Mouse (Mus musculus): ENCODE measurements at regions not wholly inside any gene's neighbourhood (a gene's known extent, or its start where the extent isn't known, plus 50 kb on each side); places are given as distances from the start of the nearest gene placed in this dataset.

DNA sequence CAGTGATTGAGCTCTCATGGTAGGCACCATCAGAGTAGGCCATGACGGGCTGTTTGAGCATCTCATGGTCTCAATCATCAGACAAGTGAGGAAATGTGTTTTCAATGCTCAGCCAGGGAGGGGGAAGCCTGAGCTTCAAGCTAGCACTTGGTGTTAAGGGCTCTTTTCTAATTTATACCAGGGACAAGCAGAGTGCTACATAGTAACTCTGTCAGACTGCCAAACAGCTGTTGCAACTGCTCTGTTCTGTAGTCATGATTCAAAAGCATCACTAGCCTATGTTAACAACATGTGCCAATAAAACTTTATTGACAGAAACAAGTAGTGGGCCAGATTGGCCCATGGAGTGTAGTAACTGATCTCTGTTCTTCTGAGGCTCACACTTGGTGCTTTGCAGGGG, 235.0 kb downstream of the Gm26897 start:
- ATAC-seq (no peak), DNase-seq (no peak)
- Histone ChIP-seq H3K36me3 (replicated peaks; ENCODE audit: insufficient read depth, low read length) (no peaks in the 10 kb centered on the region), H3K27ac (ENCODE audit: low read depth) (no peak overlapping the region), H3K4me1 (ENCODE audit: insufficient read depth) (no peaks in the 10 kb centered on the region), H3K9me3 (ENCODE audit: low read length) (no peaks in the 10 kb centered on the region), H3K9ac (replicated peaks) (no peak overlapping the region), H3K4me3 (ENCODE audit: low read depth, low read length) (no peak overlapping the region), H3K27me3 (ENCODE audit: insufficient read depth, low read length) (no peaks in the 10 kb centered on the region), H3K4me2 (ENCODE audit: low read depth, low read length) (no peak overlapping the region)
- TF ChIP-seq CTCF (IDR thresholded peaks at IDR 0.05; ENCODE audit: low read depth) (no peak), EP300 (IDR thresholded peaks at IDR 0.05; ENCODE audit: low read depth) (no peak)
- WGBS (ENCODE audit: insufficient replicate concordance) = 71% methylated on average over 1 of the region's 1 CpGs

DNA sequence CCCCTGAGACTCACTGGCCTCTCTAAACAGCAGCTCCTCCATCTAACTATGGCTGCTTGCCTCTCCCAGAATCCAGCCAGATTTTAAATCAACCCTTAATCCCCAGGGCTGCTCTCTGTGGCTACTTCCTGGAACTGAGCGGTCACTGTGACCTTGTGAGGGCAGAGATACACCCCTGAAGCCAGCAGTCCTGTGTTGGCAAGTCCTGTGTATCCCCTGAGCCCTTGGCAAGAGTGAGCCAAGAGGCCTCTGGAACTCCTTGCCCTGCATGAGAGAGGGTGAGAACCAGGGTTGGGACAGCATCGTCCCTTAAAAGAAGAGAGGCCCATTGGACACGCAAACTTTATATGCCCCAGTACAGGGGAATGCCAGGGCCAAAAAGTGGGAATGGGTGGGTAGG, 237.5 kb downstream of the Gm26897 start:
- H3K9me3 ChIP-seq (ENCODE audit: low read length) = peaks cover 3% of the 10 kb centered on the region; the same call in 1 of the 2 replicates
- H3K9ac ChIP-seq (replicated peaks) = no peak overlapping the region
- H3K27me3 ChIP-seq (ENCODE audit: insufficient read depth, low read length) = no peaks in the 10 kb centered on the region
- no peak overlapping the region for H3K27ac ChIP-seq (ENCODE audit: low read depth)
- ATAC-seq (no peak), DNase-seq (no peak)
- no peaks in the 10 kb centered on the region for H3K4me1 ChIP-seq (ENCODE audit: insufficient read depth)
- H3K36me3 ChIP-seq (replicated peaks; ENCODE audit: insufficient read depth, low read length) = no peaks in the 10 kb centered on the region
- WGBS (ENCODE audit: insufficient replicate concordance) = 67% methylated on average over 3 of the region's 3 CpGs
- no peak overlapping the region for H3K4me2 ChIP-seq (ENCODE audit: low read depth, low read length)
- no peak for TF ChIP-seq EP300 (IDR thresholded peaks at IDR 0.05; ENCODE audit: low read depth)
- TF ChIP-seq CTCF (IDR thresholded peaks at IDR 0.05; ENCODE audit: low read depth) = no peak
- H3K4me3 ChIP-seq (ENCODE audit: low read depth, low read length) = no peak overlapping the region

DNA sequence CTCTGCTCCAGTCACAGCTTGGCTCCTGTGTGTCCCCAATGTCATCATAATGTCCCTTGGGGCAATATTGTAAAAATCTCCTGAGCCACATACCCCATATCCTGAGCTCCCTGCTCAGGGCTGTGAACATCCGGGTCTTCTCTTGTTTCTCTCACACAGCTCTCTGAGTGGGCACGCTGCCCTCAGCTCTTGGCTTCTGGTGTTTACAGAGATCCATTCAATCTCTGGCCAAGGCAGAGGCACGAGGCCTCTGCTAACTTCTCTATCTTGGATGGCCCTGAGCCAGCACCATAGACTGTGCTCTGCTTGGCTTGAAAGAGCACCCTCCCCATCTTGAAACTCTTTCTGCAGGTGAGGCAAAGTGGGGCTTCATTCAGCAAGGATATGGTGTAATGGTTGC, 238.2 kb downstream of the Gm26897 start:
- ATAC-seq = no peak

GRCm38 (mm10) chr5:111975686-111976085, 242.0 kb downstream of the Gm26897 start:
- Histone ChIP-seq H3K9me3 (ENCODE audit: low read length) (peaks cover 3% of the 10 kb centered on the region; the same call in 1 of the 2 replicates), H3K4me1 (ENCODE audit: insufficient read depth) (no peaks in the 10 kb centered on the region), H3K27ac (ENCODE audit: low read depth) (no peak overlapping the region), H3K4me2 (ENCODE audit: low read depth, low read length) (no peak overlapping the region), H3K4me3 (ENCODE audit: low read depth, low read length) (no peak overlapping the region), H3K9ac (replicated peaks) (no peak overlapping the region), H3K36me3 (replicated peaks; ENCODE audit: insufficient read depth, low read length) (no peaks in the 10 kb centered on the region), H3K27me3 (ENCODE audit: insufficient read depth, low read length) (no peaks in the 10 kb centered on the region)
- no peak for DNase-seq
- WGBS (ENCODE audit: insufficient replicate concordance) = 33% methylated on average over 7 of the region's 7 CpGs
- TF ChIP-seq EP300 (IDR thresholded peaks at IDR 0.05; ENCODE audit: low read depth) (no peak), CTCF (IDR thresholded peaks at IDR 0.05; ENCODE audit: low read depth) (no peak)
- no peak for ATAC-seq

More for the DNA sequence above, 238.2 kb downstream of the Gm26897 start:
- Histone ChIP-seq H3K27ac (ENCODE audit: low read depth) (no peak overlapping the region), H3K4me2 (ENCODE audit: low read depth, low read length) (no peak overlapping the region), H3K4me3 (ENCODE audit: low read depth, low read length) (no peak overlapping the region), H3K27me3 (ENCODE audit: insufficient read depth, low read length) (no peaks in the 10 kb centered on the region), H3K36me3 (replicated peaks; ENCODE audit: insufficient read depth, low read length) (no peaks in the 10 kb centered on the region), H3K9me3 (ENCODE audit: low read length) (peaks cover 3% of the 10 kb centered on the region; the same call in 1 of the 2 replicates), H3K4me1 (ENCODE audit: insufficient read depth) (no peaks in the 10 kb centered on the region), H3K9ac (replicated peaks) (no peak overlapping the region)
- TF ChIP-seq EP300 (IDR thresholded peaks at IDR 0.05; ENCODE audit: low read depth) = no peak
- no peak for TF ChIP-seq CTCF (IDR thresholded peaks at IDR 0.05; ENCODE audit: low read depth)
- 53% methylated on average over 3 of the region's 3 CpGs for WGBS (ENCODE audit: insufficient replicate concordance)
- DNase-seq = no peak

DNA sequence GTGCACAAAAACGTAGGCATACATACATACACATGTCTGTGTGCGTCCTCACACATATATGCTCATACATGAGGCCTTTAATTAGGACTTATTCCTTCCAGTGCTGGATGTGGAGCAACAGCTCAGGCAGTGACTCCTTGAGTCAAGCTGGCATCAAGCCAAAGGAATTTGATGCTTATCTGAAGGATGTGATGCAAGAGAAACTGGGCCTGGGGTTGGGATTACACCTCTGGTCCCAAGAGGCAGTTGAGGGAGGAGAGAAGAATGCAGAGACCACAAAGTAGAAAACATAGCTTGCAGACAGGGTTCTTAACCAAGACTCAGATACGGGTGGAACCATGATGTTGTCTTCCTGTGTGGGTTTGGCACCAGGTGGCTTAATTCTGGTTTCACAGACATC, 245.9 kb downstream of the Gm26897 start:
- Histone ChIP-seq H3K36me3 (replicated peaks; ENCODE audit: insufficient read depth, low read length) (no peaks in the 10 kb centered on the region), H3K9ac (replicated peaks) (no peak overlapping the region), H3K9me3 (ENCODE audit: low read length) (peaks cover 6% of the 10 kb centered on the region), H3K27ac (ENCODE audit: low read depth) (no peak overlapping the region), H3K4me3 (ENCODE audit: low read depth, low read length) (no peak overlapping the region), H3K4me2 (ENCODE audit: low read depth, low read length) (no peak overlapping the region), H3K4me1 (ENCODE audit: insufficient read depth) (no peaks in the 10 kb centered on the region), H3K27me3 (ENCODE audit: insufficient read depth, low read length) (no peaks in the 10 kb centered on the region)
- DNase-seq (no peak), ATAC-seq (no peak)
- WGBS (ENCODE audit: insufficient replicate concordance) = 78% methylated on average over 3 of the region's 3 CpGs
- TF ChIP-seq EP300 (IDR thresholded peaks at IDR 0.05; ENCODE audit: low read depth) (no peak), CTCF (IDR thresholded peaks at IDR 0.05; ENCODE audit: low read depth) (no peak)

DNA sequence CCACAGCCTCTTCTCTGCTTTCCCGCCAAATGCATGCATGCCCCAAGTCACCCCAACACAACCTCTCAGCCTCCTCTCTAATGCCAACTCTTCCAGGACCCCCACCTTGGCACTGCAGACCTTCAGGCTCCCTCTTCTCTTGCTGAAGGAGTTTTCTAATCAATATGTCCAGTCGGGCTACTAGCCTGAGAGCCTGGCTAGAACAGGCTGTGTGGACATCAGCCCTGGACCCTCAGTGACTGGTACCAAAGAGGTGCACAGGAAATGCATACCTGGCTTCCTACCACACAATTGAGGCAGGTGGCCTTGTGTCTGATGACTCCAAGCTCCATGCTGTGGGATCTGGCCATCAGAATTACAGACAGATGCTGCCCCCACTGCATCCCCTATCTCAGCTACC, 248.4 kb downstream of the Gm26897 start:
- no peak for TF ChIP-seq CTCF (IDR thresholded peaks at IDR 0.05; ENCODE audit: low read depth)
- TF ChIP-seq EP300 (IDR thresholded peaks at IDR 0.05; ENCODE audit: low read depth) = no peak
- no peak for ATAC-seq
- no peak for DNase-seq
- H3K36me3 ChIP-seq (replicated peaks; ENCODE audit: insufficient read depth, low read length) = no peaks in the 10 kb centered on the region
- no peak overlapping the region for H3K27ac ChIP-seq (ENCODE audit: low read depth)
- no peak overlapping the region for H3K4me2 ChIP-seq (ENCODE audit: low read depth, low read length)
- H3K27me3 ChIP-seq (ENCODE audit: insufficient read depth, low read length) = no peaks in the 10 kb centered on the region
- H3K9ac ChIP-seq (replicated peaks) = no peak overlapping the region
- 76% methylated on average over 2 of the region's 2 CpGs for WGBS (ENCODE audit: insufficient replicate concordance)
- H3K9me3 ChIP-seq (ENCODE audit: low read length) = peaks cover 3% of the 10 kb centered on the region
- no peak overlapping the region for H3K4me3 ChIP-seq (ENCODE audit: low read depth, low read length)
- H3K4me1 ChIP-seq (ENCODE audit: insufficient read depth) = no peaks in the 10 kb centered on the region

- Histone ChIP-seq H3K27ac (ENCODE audit: low read depth) (no peak overlapping the region), H3K4me3 (ENCODE audit: low read depth, low read length) (no peak overlapping the region), H3K4me2 (ENCODE audit: low read depth, low read length) (no peak overlapping the region), H3K36me3 (replicated peaks; ENCODE audit: insufficient read depth, low read length) (no peaks in the 10 kb centered on the region), H3K4me1 (ENCODE audit: insufficient read depth) (no peaks in the 10 kb centered on the region), H3K9me3 (ENCODE audit: low read length) (peaks cover 3% of the 10 kb centered on the region; the same call in 1 of the 2 replicates), H3K27me3 (ENCODE audit: insufficient read depth, low read length) (no peaks in the 10 kb centered on the region), H3K9ac (replicated peaks) (no peak overlapping the region)
- WGBS (ENCODE audit: insufficient replicate concordance) = 72% methylated on average over 8 of the region's 8 CpGs
- ATAC-seq (no peak), DNase-seq (no peak)
- TF ChIP-seq CTCF (IDR thresholded peaks at IDR 0.05; ENCODE audit: low read depth) (no peak), EP300 (IDR thresholded peaks at IDR 0.05; ENCODE audit: low read depth) (no peak)
Measured at GRCm38 (mm10) chr5:111985997-111986396, 252.3 kb downstream of the Gm26897 start.

Data from liver, postnatal 0 days (tissue).